Mouse (Mus musculus): ENCODE data around the gene Zcchc9. TPM values are rescaled to one million over a fixed set of nuclear protein-coding genes. Genes with fewer than 3 reads are reported as not detected.

Zcchc9 gene
- polyA plus RNA-seq (2016; fragmentation: Nextera tagmentation; extraction: Ambion mirVana), result 25.1 and 25.6 TPM in 2 replicates

- Histone ChIP-seq H3K4me3 (peak within 1 kb of the TSS; percentile 95), H3K36me3 (peaks cover 18% of the 10 kb centered on the region), H3K27ac (peak within 1 kb of the TSS; percentile 98), H3K4me1 (peaks cover 5% of the 10 kb centered on the region), H3K27me3 (ENCODE audit: insufficient read depth, poor library complexity, severe bottlenecking) (no peaks in the 10 kb centered on the region), H3K9me3 (no peaks in the 10 kb centered on the region)
- DNase-seq (ENCODE audit: low spot score), result peak; percentile 96
- WGBS, result under 1% methylated on average over 50 of the region's 50 CpGs
Measured at GRCm38 (mm10) chr13:91807155-91807839, at the start of gene Zcchc9. Zcchc9 (minus strand) TSS chr13:91807705.

- WGBS, result 76% methylated on average over 3 of the region's 3 CpGs
- H3K4me3 ChIP-seq, result no peak overlapping the region
- no peak for DNase-seq (ENCODE audit: low spot score)
- no peaks in the 10 kb centered on the region for H3K36me3 ChIP-seq
- H3K27me3 ChIP-seq (ENCODE audit: insufficient read depth, poor library complexity, severe bottlenecking), result no peaks in the 10 kb centered on the region
- no peaks in the 10 kb centered on the region for H3K4me1 ChIP-seq
- no peaks in the 10 kb centered on the region for H3K9me3 ChIP-seq
- no peak overlapping the region for H3K27ac ChIP-seq
Measured at GRCm38 (mm10) chr13:91854412-91854811, 46.9 kb upstream of the Zcchc9 start.

DNA sequence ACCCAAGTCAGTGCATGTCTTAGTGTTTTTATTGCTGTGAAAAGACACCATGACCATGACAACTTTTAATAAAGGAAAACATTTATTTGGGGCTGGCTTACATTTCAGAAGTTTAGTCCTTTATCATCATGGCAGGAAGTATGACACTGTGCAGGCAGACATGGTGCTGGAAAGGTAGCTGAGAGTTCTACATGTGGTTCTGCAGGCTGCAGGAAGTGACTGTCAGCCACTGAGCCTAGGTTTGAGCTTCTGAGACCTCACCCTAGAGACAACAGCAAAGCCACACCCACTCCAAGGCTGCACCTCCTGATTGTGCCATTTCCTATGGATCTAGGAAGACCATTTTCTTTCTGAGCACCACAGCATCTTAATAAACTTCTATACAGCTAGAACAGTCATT, 20.4 kb upstream of the Zcchc9 start:
- H3K27me3 ChIP-seq (ENCODE audit: insufficient read depth, poor library complexity, severe bottlenecking), result no peaks in the 10 kb centered on the region
- H3K4me3 ChIP-seq, result no peak overlapping the region
- no peak for DNase-seq (ENCODE audit: low spot score)
- no peaks in the 10 kb centered on the region for H3K36me3 ChIP-seq
- H3K9me3 ChIP-seq, result no peaks in the 10 kb centered on the region
- no peaks in the 10 kb centered on the region for H3K4me1 ChIP-seq
- no peak overlapping the region for H3K27ac ChIP-seq

- Histone ChIP-seq H3K27ac (no peak overlapping the region), H3K9me3 (no peaks in the 10 kb centered on the region), H3K4me3 (no peak overlapping the region), H3K27me3 (ENCODE audit: insufficient read depth, poor library complexity, severe bottlenecking) (no peaks in the 10 kb centered on the region), H3K36me3 (no peaks in the 10 kb centered on the region), H3K4me1 (no peaks in the 10 kb centered on the region)
- WGBS, result 83% methylated on average over 2 of the region's 2 CpGs
- DNase-seq (ENCODE audit: low spot score), result no peak
Measured at GRCm38 (mm10) chr13:91826066-91826465, 18.6 kb upstream of the Zcchc9 start.

GRCm38 (mm10) chr13:91824845-91825550, 17.5 kb upstream of the Zcchc9 start:
- Histone ChIP-seq H3K27ac (no peak overlapping the region), H3K27me3 (ENCODE audit: insufficient read depth, poor library complexity, severe bottlenecking) (no peaks in the 10 kb centered on the region), H3K4me1 (no peaks in the 10 kb centered on the region), H3K9me3 (no peaks in the 10 kb centered on the region), H3K4me3 (no peak overlapping the region), H3K36me3 (no peaks in the 10 kb centered on the region)
- DNase-seq (ENCODE audit: low spot score), result no peak
- WGBS, result 73% methylated on average over 4 of the region's 4 CpGs

DNA sequence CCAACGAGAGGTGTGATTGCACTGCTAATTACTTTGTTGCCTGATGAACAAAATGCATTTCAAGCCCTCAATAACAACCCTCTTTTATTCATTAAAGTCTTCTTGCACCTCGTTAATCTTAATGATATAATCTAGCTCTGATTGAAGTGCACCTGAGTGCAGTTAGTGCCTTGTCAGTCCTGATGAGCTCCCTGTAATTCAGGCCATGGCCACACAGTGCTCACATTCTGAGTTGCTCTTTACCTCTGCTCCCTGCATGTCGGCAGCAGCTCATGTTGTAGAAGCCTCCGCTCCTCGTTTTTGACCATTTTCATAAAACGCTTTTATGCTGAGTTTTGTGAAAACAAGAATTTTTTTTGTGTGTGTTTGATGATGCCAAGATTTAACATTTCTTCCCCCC, 16.2 kb upstream of the Zcchc9 start:
- no peak for DNase-seq (ENCODE audit: low spot score)
- no peaks in the 10 kb centered on the region for H3K4me1 ChIP-seq
- H3K27ac ChIP-seq, result no peak overlapping the region
- no peaks in the 10 kb centered on the region for H3K36me3 ChIP-seq
- WGBS, result 73% methylated on average over 6 of the region's 6 CpGs
- no peak overlapping the region for H3K4me3 ChIP-seq
- H3K27me3 ChIP-seq (ENCODE audit: insufficient read depth, poor library complexity, severe bottlenecking), result no peaks in the 10 kb centered on the region
- H3K9me3 ChIP-seq, result no peaks in the 10 kb centered on the region

DNA sequence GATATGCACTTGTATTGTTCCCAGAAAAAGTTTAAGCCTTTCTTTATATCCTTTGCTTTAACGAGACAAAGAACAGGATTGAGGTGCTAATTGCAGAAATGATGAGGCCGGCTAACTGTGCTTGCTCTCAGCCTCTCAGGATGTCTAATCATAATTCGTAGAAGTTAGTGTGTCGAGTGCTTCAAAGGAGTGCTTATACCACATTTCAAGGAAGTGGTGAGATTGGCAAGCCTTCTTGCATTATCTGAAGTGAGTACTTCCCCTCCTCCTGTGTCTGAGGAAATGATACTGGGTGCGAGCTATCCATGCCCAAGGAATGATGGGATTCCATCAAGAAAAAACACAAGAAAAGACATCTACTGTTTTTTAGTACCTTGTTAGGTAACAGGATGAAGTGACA, 7.2 kb upstream of the Zcchc9 start:
- Histone ChIP-seq H3K4me3 (no peak overlapping the region), H3K27ac (no peak overlapping the region), H3K9me3 (no peaks in the 10 kb centered on the region), H3K27me3 (ENCODE audit: insufficient read depth, poor library complexity, severe bottlenecking) (no peaks in the 10 kb centered on the region), H3K4me1 (no peaks in the 10 kb centered on the region), H3K36me3 (no peaks in the 10 kb centered on the region)
- 83% methylated on average over 5 of the region's 5 CpGs for WGBS
- no peak for DNase-seq (ENCODE audit: low spot score)

DNA sequence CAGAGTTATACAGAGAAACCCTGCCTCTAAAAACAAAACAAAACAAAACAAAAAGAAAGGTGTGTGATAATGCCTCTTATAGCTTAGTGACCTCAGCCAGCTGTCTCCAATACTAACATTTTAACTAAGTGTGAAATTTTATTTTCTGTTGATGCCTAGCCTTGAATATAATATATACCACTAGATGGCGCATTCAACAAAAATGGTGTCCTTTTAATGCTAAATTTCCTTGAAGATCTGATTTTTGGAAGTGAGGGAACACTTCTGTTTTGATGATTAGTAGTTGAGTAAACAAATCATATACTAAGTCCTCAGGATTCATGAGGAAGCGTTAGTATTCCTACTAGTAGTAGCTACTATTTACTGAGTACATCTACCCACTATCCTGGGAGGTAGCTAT, 2.0 kb upstream of the Zcchc9 start:
- Histone ChIP-seq H3K27me3 (ENCODE audit: insufficient read depth, poor library complexity, severe bottlenecking) (no peaks in the 10 kb centered on the region), H3K27ac (no peak overlapping the region), H3K4me1 (peaks cover 5% of the 10 kb centered on the region), H3K36me3 (peaks cover 15% of the 10 kb centered on the region), H3K9me3 (no peaks in the 10 kb centered on the region), H3K4me3 (no peak overlapping the region)
- 41% methylated on average over 2 of the region's 2 CpGs for WGBS
- no peak for DNase-seq (ENCODE audit: low spot score)

GRCm38 (mm10) chr13:91807874-91808575, 520 bp upstream of the Zcchc9 start:
- Histone ChIP-seq H3K4me1 (peaks cover 5% of the 10 kb centered on the region), H3K27me3 (ENCODE audit: insufficient read depth, poor library complexity, severe bottlenecking) (no peaks in the 10 kb centered on the region), H3K4me3 (peak overlapping the region; percentile 95), H3K27ac (peak overlapping the region; percentile 98), H3K36me3 (peaks cover 18% of the 10 kb centered on the region), H3K9me3 (no peaks in the 10 kb centered on the region)
- DNase-seq (ENCODE audit: low spot score), result no peak
- 39% methylated on average over 20 of the region's 20 CpGs for WGBS

DNA sequence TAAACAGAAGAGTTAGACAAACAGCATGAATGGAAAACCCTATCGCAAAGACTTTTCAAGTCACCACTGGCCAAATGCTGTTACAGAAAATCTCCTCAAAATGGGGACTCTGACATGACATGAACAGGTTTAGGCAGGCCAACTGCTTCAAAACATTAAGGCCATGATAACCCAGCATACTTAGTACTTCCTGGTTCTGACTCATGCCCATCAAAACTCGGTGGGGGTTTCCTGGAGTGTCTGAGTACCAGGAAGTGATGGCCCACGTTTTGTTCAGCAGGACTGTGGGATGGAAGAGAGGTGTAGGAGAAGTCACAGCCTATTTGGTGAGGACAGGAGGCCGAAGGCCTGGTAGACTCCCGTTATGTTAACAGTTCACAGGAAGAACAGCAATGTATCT, 5.8 kb downstream of the Zcchc9 start:
- no peaks in the 10 kb centered on the region for H3K27me3 ChIP-seq (ENCODE audit: insufficient read depth, poor library complexity, severe bottlenecking)
- no peak overlapping the region for H3K27ac ChIP-seq
- no peak overlapping the region for H3K4me3 ChIP-seq
- H3K9me3 ChIP-seq, result no peaks in the 10 kb centered on the region
- no peak for DNase-seq (ENCODE audit: low spot score)
- H3K36me3 ChIP-seq, result peaks cover 70% of the 10 kb centered on the region
- WGBS, result 79% methylated on average over 5 of the region's 5 CpGs
- H3K4me1 ChIP-seq, result no peaks in the 10 kb centered on the region

GRCm38 (mm10) chr13:91797442-91797841, 10.1 kb downstream of the Zcchc9 start:
- Histone ChIP-seq H3K36me3 (peaks cover 83% of the 10 kb centered on the region), H3K9me3 (no peaks in the 10 kb centered on the region)
- WGBS, result 86% methylated on average over 10 of the region's 10 CpGs

GRCm38 (mm10) chr13:91796916-91797315, 10.6 kb downstream of the Zcchc9 start:
- Histone ChIP-seq H3K4me3 (no peak overlapping the region), H3K27ac (no peak overlapping the region), H3K36me3 (peaks cover 83% of the 10 kb centered on the region), H3K9me3 (no peaks in the 10 kb centered on the region), H3K4me1 (no peaks in the 10 kb centered on the region), H3K27me3 (ENCODE audit: insufficient read depth, poor library complexity, severe bottlenecking) (no peaks in the 10 kb centered on the region)
- WGBS, result 90% methylated on average over 6 of the region's 6 CpGs
- DNase-seq (ENCODE audit: low spot score), result no peak

More at GRCm38 (mm10) chr13:91797442-91797841, 10.1 kb downstream of the Zcchc9 start:
- no peak for DNase-seq (ENCODE audit: low spot score)
- no peaks in the 10 kb centered on the region for H3K4me1 ChIP-seq
- no peak overlapping the region for H3K27ac ChIP-seq
- H3K4me3 ChIP-seq, result no peak overlapping the region
- H3K27me3 ChIP-seq (ENCODE audit: insufficient read depth, poor library complexity, severe bottlenecking), result no peaks in the 10 kb centered on the region

GRCm38 (mm10) chr13:91796003-91796402, 11.5 kb downstream of the Zcchc9 start:
- Histone ChIP-seq H3K27me3 (ENCODE audit: insufficient read depth, poor library complexity, severe bottlenecking) (no peaks in the 10 kb centered on the region), H3K4me3 (no peak overlapping the region), H3K9me3 (no peaks in the 10 kb centered on the region), H3K36me3 (peaks cover 73% of the 10 kb centered on the region), H3K4me1 (no peaks in the 10 kb centered on the region), H3K27ac (no peak overlapping the region)
- DNase-seq (ENCODE audit: low spot score), result no peak
- WGBS, result 90% methylated on average over 6 of the region's 6 CpGs
